Mouse (Mus musculus) embryonic facial prominence, embryonic 15.5 days (tissue): ENCODE measurements around the gene Ssbp2. TPM values are rescaled to one million over a fixed set of nuclear protein-coding genes. Genes with fewer than 3 reads are reported as not detected.
A peak's percentile ranks its signal among the peaks of the same experiment; 100 is the strongest.

Source experiments
- ATAC-seq: fragments of 200-750 bp; cut with Nextera tagmentation; 2 replicates; pipeline ENCODE4 v1.8.0; 2017; ENCODE audit warnings: low read depth, moderate TSS enrichment; ENCODE audit not compliant: insufficient number of reproducible peaks, low FRiP score, low TSS enrichment
- H3K27ac ChIP-seq: fragments of 300-500 bp; sonication (generic); replicated peaks from 2 replicates; pipeline ENCODE4 v1.5.1; 2015; ENCODE audit warnings: mild to moderate bottlenecking, inconsistent platforms
- H3K27me3 ChIP-seq: fragments of 300-500 bp; sonication (generic); 2 replicates; pipeline ENCODE4 v1.6.1; 2015; ENCODE audit warnings: inconsistent platforms
- H3K36me3 ChIP-seq: fragments of 300-500 bp; sonication (generic); 2 replicates; pipeline ENCODE4 v1.6.1; 2015; ENCODE audit warnings: mild to moderate bottlenecking, inconsistent platforms
- H3K4me1 ChIP-seq: fragments of 300-500 bp; sonication (generic); 2 replicates; pipeline ENCODE4 v1.6.1; 2015; ENCODE audit warnings: inconsistent platforms
- H3K4me2 ChIP-seq: fragments of 300-500 bp; sonication (generic); replicated peaks from 2 replicates; pipeline ENCODE4 v1.6.1; 2015; ENCODE audit warnings: mild to moderate bottlenecking, inconsistent platforms
- H3K4me3 ChIP-seq: fragments of 300-500 bp; sonication (generic); replicated peaks from 2 replicates; pipeline ENCODE4 v1.5.1; 2015; ENCODE audit warnings: mild to moderate bottlenecking, inconsistent platforms
- H3K9ac ChIP-seq: fragments of 300-500 bp; sonication (generic); 2 replicates; pipeline ENCODE4 v1.6.1; 2015; ENCODE audit warnings: inconsistent platforms
- H3K9me3 ChIP-seq: fragments of 300-500 bp; sonication (generic); replicated peaks from 2 replicates; pipeline ENCODE4 v1.6.1; 2016; ENCODE audit warnings: inconsistent platforms
- WGBS: fragments of 180-500 bp; shearing (Covaris S2); methylation state at CpG from one replicate; pipeline ENCODE4 v1.1.7; 2015; 5-methylcytosine and 5-hydroxymethylcytosine counted together
- polyA plus RNA-seq: library from polyadenylated mRNA; unstranded; fragments of >200 nt; fragmentation: Nextera tagmentation; extraction: Ambion mirVana; gene quantifications from 2 replicates; pipeline ENCODE4 v1.2.1, GENCODE M21; 2015

Ssbp2 gene
- polyA plus RNA-seq, 1 experiment from 2014 or later, result 193 TPM

DNA sequence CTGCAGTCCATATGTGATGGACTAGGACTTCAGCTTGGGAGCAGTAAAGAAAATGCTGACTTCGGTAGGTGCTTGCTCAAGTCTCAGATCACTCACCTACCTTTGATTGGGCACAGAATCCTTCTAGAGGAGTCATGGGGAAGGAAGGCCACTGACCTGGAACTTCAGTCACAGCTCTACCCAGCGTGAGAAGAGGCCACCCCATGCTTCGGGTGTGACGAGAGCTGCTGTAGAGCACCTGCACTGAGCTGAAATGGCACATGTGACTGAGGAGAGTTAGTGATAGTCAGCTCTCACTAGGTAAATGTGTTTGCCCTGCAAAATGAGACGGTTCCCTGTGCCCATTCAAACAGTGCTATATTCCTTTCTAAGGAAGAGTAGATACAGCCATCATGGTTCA lies 230.0 kb downstream of the Ssbp2 start:
- Histone ChIP-seq H3K27me3 (no peaks in the 10 kb centered on the region), H3K4me2 (no peak overlapping the region), H3K9ac (no peak overlapping the region), H3K9me3 (no peaks in the 10 kb centered on the region), H3K36me3 (peaks cover 7% of the 10 kb centered on the region; the same call in 1 of the 2 replicates), H3K4me1 (peaks cover 8% of the 10 kb centered on the region; the same call in 1 of the 2 replicates), H3K4me3 (no peak overlapping the region), H3K27ac (no peak overlapping the region)
- no peak for ATAC-seq
- WGBS, result 69% methylated on average over 5 of the region's 5 CpGs

DNA sequence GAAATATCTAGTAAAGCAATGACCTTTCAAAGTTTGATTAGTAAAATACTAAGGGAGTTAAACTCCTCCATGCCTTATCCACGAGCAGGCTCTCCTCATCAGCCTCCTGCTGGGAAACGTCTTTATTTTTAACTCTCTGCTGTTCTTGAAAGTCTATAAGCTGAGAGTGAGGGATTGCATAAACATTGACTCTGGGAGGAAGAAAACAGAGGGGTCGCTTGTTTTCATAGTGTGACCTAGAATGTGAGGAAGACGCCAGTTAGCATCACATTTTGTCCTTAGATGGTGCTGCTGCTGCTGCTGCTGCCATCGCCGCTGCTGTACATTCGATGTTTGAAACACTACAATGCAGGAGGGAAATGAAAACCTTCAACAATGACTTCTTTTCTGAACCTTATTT lies 233.5 kb downstream of the Ssbp2 start:
- Histone ChIP-seq H3K36me3 (peaks cover 2% of the 10 kb centered on the region; the same call in 1 of the 2 replicates), H3K4me1 (peaks cover 14% of the 10 kb centered on the region)
- WGBS, result 67% methylated on average over 7 of the region's 7 CpGs

GRCm38 (mm10) chr13:91695406-91695805 lies 235.3 kb downstream of the Ssbp2 start:
- Histone ChIP-seq H3K4me3 (no peak overlapping the region), H3K9me3 (no peaks in the 10 kb centered on the region), H3K36me3 (peaks cover 7% of the 10 kb centered on the region; the same call in 1 of the 2 replicates), H3K4me2 (no peak overlapping the region), H3K4me1 (peaks cover 6% of the 10 kb centered on the region; the same call in 1 of the 2 replicates), H3K9ac (no peak overlapping the region), H3K27me3 (no peaks in the 10 kb centered on the region), H3K27ac (no peak overlapping the region)
- no peak for ATAC-seq
- 81% methylated on average over 2 of the region's 2 CpGs for WGBS

More for the DNA sequence above, 233.5 kb downstream of the Ssbp2 start:
- Histone ChIP-seq H3K9me3 (no peaks in the 10 kb centered on the region), H3K27ac (no peak overlapping the region), H3K9ac (no peak overlapping the region), H3K27me3 (no peaks in the 10 kb centered on the region), H3K4me2 (no peak overlapping the region), H3K4me3 (no peak overlapping the region)
- no peak for ATAC-seq

DNA sequence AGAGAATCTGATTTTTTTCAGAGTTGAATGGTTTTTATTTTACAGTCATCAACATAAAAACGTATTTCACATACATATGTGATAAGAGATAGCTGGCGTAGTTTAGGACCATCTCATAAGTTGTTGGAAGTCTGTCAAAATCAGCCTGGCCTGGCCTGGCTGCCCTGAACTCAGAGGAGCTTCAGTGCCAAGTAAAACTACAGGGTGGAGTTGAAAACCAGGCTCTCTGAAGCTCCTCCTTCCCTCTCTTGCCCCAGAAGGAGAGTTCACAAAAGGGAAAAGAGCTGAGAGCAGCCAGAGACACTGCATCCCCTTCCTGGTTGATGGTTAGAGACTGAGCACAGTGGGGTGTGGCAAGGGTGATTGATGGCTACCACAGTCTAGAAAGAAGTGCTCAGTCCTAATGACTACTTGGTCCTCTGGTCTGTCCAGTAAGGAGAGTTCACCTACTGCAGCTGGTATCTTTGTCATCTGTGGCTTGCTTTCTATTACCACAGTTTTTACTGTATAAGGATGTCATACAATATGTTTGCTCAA lies 236.1 kb downstream of the Ssbp2 start:
- Histone ChIP-seq H3K9ac (no peak overlapping the region), H3K27me3 (no peaks in the 10 kb centered on the region), H3K36me3 (peaks cover 12% of the 10 kb centered on the region; the same call in 1 of the 2 replicates), H3K4me2 (no peak overlapping the region), H3K27ac (0 out of 2 replicates have a peak overlapping the region, but pooled peaks have one; percentile 25), H3K9me3 (no peaks in the 10 kb centered on the region), H3K4me3 (no peak overlapping the region), H3K4me1 (peaks cover 6% of the 10 kb centered on the region; the same call in 1 of the 2 replicates)
- 66% methylated on average over 2 of the region's 2 CpGs for WGBS
- no peak; the same call in 1 of the 2 replicates for ATAC-seq

GRCm38 (mm10) chr13:91697011-91697410 lies 236.9 kb downstream of the Ssbp2 start:
- no peak for ATAC-seq
- no peaks in the 10 kb centered on the region for H3K27me3 ChIP-seq
- no peak overlapping the region for H3K9ac ChIP-seq
- WGBS, result 9% methylated on average over 3 of the region's 3 CpGs
- H3K36me3 ChIP-seq, result peaks cover 13% of the 10 kb centered on the region; the same call in 1 of the 2 replicates
- no peak overlapping the region for H3K27ac ChIP-seq
- H3K4me1 ChIP-seq, result peaks cover 6% of the 10 kb centered on the region; the same call in 1 of the 2 replicates
- no peak overlapping the region for H3K4me3 ChIP-seq
- no peak overlapping the region for H3K4me2 ChIP-seq
- H3K9me3 ChIP-seq, result no peaks in the 10 kb centered on the region

GRCm38 (mm10) chr13:91702337-91702736 lies 242.3 kb downstream of the Ssbp2 start:
- no peaks in the 10 kb centered on the region for H3K27me3 ChIP-seq
- peaks cover 19% of the 10 kb centered on the region; the same call in 1 of the 2 replicates for H3K36me3 ChIP-seq
- 66% methylated on average over 6 of the region's 6 CpGs for WGBS
- H3K9ac ChIP-seq, result no peak overlapping the region
- H3K9me3 ChIP-seq, result no peaks in the 10 kb centered on the region
- ATAC-seq, result no peak
- H3K4me1 ChIP-seq, result no peaks in the 10 kb centered on the region
- no peak overlapping the region for H3K4me3 ChIP-seq
- no peak overlapping the region for H3K4me2 ChIP-seq
- no peak overlapping the region for H3K27ac ChIP-seq

GRCm38 (mm10) chr13:91719487-91719886 lies 259.4 kb downstream of the Ssbp2 start:
- no peaks in the 10 kb centered on the region for H3K27me3 ChIP-seq
- H3K4me1 ChIP-seq, result no peaks in the 10 kb centered on the region
- no peak overlapping the region for H3K4me2 ChIP-seq
- 94% methylated on average over 6 of the region's 6 CpGs for WGBS
- H3K9ac ChIP-seq, result no peak overlapping the region
- 0 out of 2 replicates have a peak, but pooled peaks cover 1% of the 10 kb centered on the region for H3K36me3 ChIP-seq
- H3K4me3 ChIP-seq, result no peak overlapping the region
- no peaks in the 10 kb centered on the region for H3K9me3 ChIP-seq
- H3K27ac ChIP-seq, result no peak overlapping the region
- no peak for ATAC-seq

GRCm38 (mm10) chr13:91723108-91723735 lies 263.1 kb downstream of the Ssbp2 start:
- ATAC-seq, result 0 out of 2 replicates have a peak, but pooled peaks have one; percentile 15
- Histone ChIP-seq H3K4me2 (no peak overlapping the region), H3K27ac (no peak overlapping the region), H3K4me3 (no peak overlapping the region), H3K4me1 (no peaks in the 10 kb centered on the region), H3K27me3 (no peaks in the 10 kb centered on the region), H3K36me3 (no peaks in the 10 kb centered on the region), H3K9me3 (no peaks in the 10 kb centered on the region), H3K9ac (no peak overlapping the region)
- WGBS, result 68% methylated on average over 8 of the region's 8 CpGs

GRCm38 (mm10) chr13:91723736-91724119 lies 263.6 kb downstream of the Ssbp2 start:
- Histone ChIP-seq H3K4me3 (no peak overlapping the region), H3K9ac (no peak overlapping the region), H3K9me3 (no peaks in the 10 kb centered on the region), H3K27ac (no peak overlapping the region), H3K36me3 (no peaks in the 10 kb centered on the region), H3K27me3 (no peaks in the 10 kb centered on the region), H3K4me1 (no peaks in the 10 kb centered on the region), H3K4me2 (no peak overlapping the region)
- 81% methylated on average over 7 of the region's 7 CpGs for WGBS
- no peak for ATAC-seq

GRCm38 (mm10) chr13:91724211-91724610 lies 264.1 kb downstream of the Ssbp2 start:
- no peak overlapping the region for H3K4me2 ChIP-seq
- no peak overlapping the region for H3K9ac ChIP-seq
- WGBS, result 84% methylated on average over 3 of the region's 3 CpGs
- H3K4me1 ChIP-seq, result no peaks in the 10 kb centered on the region
- no peaks in the 10 kb centered on the region for H3K27me3 ChIP-seq
- no peak overlapping the region for H3K27ac ChIP-seq
- H3K4me3 ChIP-seq, result no peak overlapping the region
- no peaks in the 10 kb centered on the region for H3K36me3 ChIP-seq
- no peak for ATAC-seq
- no peaks in the 10 kb centered on the region for H3K9me3 ChIP-seq

GRCm38 (mm10) chr13:91725130-91725529 lies 265.0 kb downstream of the Ssbp2 start:
- no peak overlapping the region for H3K9ac ChIP-seq
- no peaks in the 10 kb centered on the region for H3K4me1 ChIP-seq
- no peak overlapping the region for H3K27ac ChIP-seq
- H3K27me3 ChIP-seq, result no peaks in the 10 kb centered on the region
- 53% methylated on average over 3 of the region's 3 CpGs for WGBS
- ATAC-seq, result no peak
- no peak overlapping the region for H3K4me3 ChIP-seq
- no peak overlapping the region for H3K4me2 ChIP-seq
- H3K36me3 ChIP-seq, result no peaks in the 10 kb centered on the region
- no peaks in the 10 kb centered on the region for H3K9me3 ChIP-seq

DNA sequence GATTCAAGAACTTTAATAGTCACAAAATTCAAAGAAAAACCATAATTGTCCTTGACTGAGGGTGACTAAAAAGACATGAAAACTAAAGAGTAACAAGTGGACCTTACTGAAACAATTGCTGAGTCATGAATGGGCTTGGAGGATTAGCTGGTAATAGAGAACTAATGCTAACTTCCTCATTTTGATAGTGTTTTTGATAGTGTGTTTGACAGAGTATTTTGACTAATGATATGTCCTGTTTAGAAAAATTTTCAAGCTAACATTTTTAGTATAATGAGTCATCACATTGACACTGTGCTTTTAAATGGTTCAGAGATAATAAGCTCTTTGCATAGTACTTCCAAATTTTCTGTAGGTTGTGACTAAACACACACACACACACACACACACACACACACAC lies 267.8 kb downstream of the Ssbp2 start:
- Histone ChIP-seq H3K4me2 (no peak overlapping the region), H3K27ac (no peak overlapping the region), H3K27me3 (no peaks in the 10 kb centered on the region), H3K4me3 (no peak overlapping the region), H3K4me1 (no peaks in the 10 kb centered on the region), H3K36me3 (no peaks in the 10 kb centered on the region), H3K9me3 (no peaks in the 10 kb centered on the region), H3K9ac (no peak overlapping the region)
- ATAC-seq, result no peak
